Mouse (Mus musculus) midbrain, postnatal 0 days (tissue): ENCODE results near the gene Slc25a19. TPM values are rescaled to one million over a fixed set of nuclear protein-coding genes. Genes with fewer than 3 reads are reported as not detected.

Source experiments
- ATAC-seq: fragments of 200-750 bp; cut with Nextera tagmentation; 2 replicates; pipeline ENCODE4 v1.8.0; 2017; ENCODE audit warnings: moderate number of reproducible peaks, mild to moderate bottlenecking, moderate TSS enrichment, moderate library complexity; ENCODE audit not compliant: low FRiP score
- DNase-seq: peaks from one replicate; pipeline ENCODE4 v3.0.0-alpha.2; 2015; ENCODE audit warnings: low spot score
- H3K27ac ChIP-seq: fragments of 300-500 bp; sonication (generic); 2 replicates; pipeline ENCODE4 v1.5.1; 2014; ENCODE audit warnings: low read depth, mild to moderate bottlenecking, low read length, mixed read lengths
- H3K27me3 ChIP-seq: fragments of 300-500 bp; sonication (generic); 2 replicates; pipeline ENCODE4 v1.6.1; 2014; ENCODE audit warnings: low read length, control low read depth, mixed read lengths; ENCODE audit not compliant: insufficient read depth
- H3K36me3 ChIP-seq: fragments of 300-500 bp; sonication (generic); 2 replicates; pipeline ENCODE4 v1.6.1; 2014; ENCODE audit warnings: low read length, control low read depth, mixed read lengths; ENCODE audit not compliant: insufficient read depth
- H3K4me1 ChIP-seq: fragments of 300-500 bp; sonication (generic); 2 replicates; pipeline ENCODE4 v1.6.1; 2014; ENCODE audit warnings: mild to moderate bottlenecking, control low read depth, antibody characterized with exemption, low read length, mixed read lengths; ENCODE audit not compliant: insufficient read depth
- H3K4me2 ChIP-seq: fragments of 300-500 bp; sonication (generic); 2 replicates; pipeline ENCODE4 v1.6.1; 2014; ENCODE audit warnings: low read depth, mild to moderate bottlenecking, low read length, mixed read lengths; ENCODE audit not compliant: poor library complexity, severe bottlenecking
- H3K4me3 ChIP-seq: fragments of 300-500 bp; sonication (generic); 2 replicates; pipeline ENCODE4 v1.5.1; 2014; ENCODE audit warnings: low read depth, mild to moderate bottlenecking, low read length, moderate library complexity
- H3K9ac ChIP-seq: fragments of 300-500 bp; sonication (generic); replicated peaks from 2 replicates; pipeline ENCODE4 v1.6.1; 2014; ENCODE audit warnings: mild to moderate bottlenecking, low read length, moderate library complexity, mixed read lengths; ENCODE audit not compliant: poor library complexity, severe bottlenecking
- H3K9me3 ChIP-seq: fragments of 300-500 bp; sonication (generic); 2 replicates; pipeline ENCODE4 v1.6.1; 2016; ENCODE audit warnings: low read length, control low read depth
- CTCF ChIP-seq: IDR thresholded peaks from 2 replicates; pipeline ENCODE4 v1.5.1; 2016; ENCODE audit warnings: antibody characterized with exemption, mild to moderate bottlenecking
- WGBS: fragments of 180-500 bp; shearing (Covaris S2); extraction: QIAGEN DNeasy Blood & Tissue Kit; methylation state at CpG from one replicate; pipeline ENCODE4 v1.1.7; 2014; 5-methylcytosine and 5-hydroxymethylcytosine counted together
- polyA plus RNA-seq: library from polyadenylated mRNA; unstranded; fragments of >200 nt; fragmentation: Nextera tagmentation; extraction: Ambion mirVana; gene quantifications from 2 replicates; pipeline ENCODE4 v1.2.1, GENCODE M21; 2015
- total RNA-seq: library from RNA; depleted of rRNA; stranded (reverse); fragments of >200 nt; gene quantifications from 2 replicates; pipeline ENCODE4 v1.2.3, GENCODE M21; 2014; rRNA removed

Slc25a19 gene
- total RNA-seq (33.7 and 35.7 TPM in 2 replicates), polyA plus RNA-seq (44.9 and 49.6 TPM in 2 replicates)

DNA sequence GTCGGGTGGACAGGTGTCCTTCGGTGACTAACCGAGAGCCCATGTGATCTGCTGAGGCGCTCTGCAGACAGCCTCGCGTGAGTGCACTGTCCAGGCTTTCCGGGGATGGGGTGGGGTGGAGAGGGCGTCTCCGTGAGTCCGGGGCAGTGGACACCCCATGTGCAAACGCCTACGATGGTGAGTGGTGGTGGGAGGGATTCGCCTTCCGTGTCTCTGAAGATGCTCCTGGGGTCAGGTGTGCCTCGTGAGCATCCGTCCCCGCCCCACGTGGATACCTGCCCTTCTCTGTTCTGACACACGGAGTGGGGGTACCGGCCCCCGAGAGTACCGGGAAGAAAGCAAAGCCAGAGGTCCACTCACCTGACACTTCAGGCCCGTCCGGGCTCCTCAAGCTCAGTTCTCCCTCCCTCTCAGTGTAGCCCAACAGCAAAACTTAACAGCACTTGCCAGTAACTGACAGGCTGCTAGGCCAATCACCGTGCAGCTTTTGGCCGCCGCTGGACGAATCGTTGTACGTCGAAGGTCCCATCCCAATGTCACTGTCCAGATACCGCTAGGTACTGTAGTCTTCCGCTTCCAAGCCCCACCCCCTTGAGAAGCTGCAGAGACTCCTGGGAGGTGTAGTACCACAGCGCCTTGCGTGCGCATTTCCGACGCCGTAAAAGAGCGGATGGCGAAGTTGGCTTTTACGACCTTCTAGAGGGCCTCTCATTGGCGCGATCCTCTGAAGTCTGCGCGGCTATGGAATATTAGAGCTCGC, at the start of gene Slc25a19:
Gene Slc25a19, minus strand, starts transcription at position 591 of the 760 bp plus-strand sequence.
- WGBS, result under 1% methylated on average over 47 of the region's 47 CpGs
- Histone ChIP-seq H3K27me3 (no peaks in the 10 kb centered on the region), H3K9me3 (no peaks in the 10 kb centered on the region), H3K4me1 (peaks cover 4% of the 10 kb centered on the region), H3K9ac (peak within 1 kb of the TSS; percentile 70), H3K27ac (peak within 1 kb of the TSS; percentile 51), H3K4me3 (peak within 1 kb of the TSS; percentile 71), H3K36me3 (peaks cover 2% of the 10 kb centered on the region), H3K4me2 (peak within 1 kb of the TSS; percentile 82)
- ATAC-seq (peak; percentile 99), DNase-seq (peak; percentile 100)
- TF ChIP-seq CTCF, result no peak

- ATAC-seq, result no peak
- H3K9me3 ChIP-seq, result no peaks in the 10 kb centered on the region
Observed at GRCm38 (mm10) chr11:115677511-115677910, 49.4 kb upstream of the Slc25a19 start.

GRCm38 (mm10) chr11:115676738-115677137, 48.6 kb upstream of the Slc25a19 start:
- Histone ChIP-seq H3K9ac (no peak overlapping the region), H3K9me3 (no peaks in the 10 kb centered on the region), H3K27me3 (no peaks in the 10 kb centered on the region), H3K4me3 (no peak overlapping the region), H3K4me2 (no peak overlapping the region), H3K36me3 (0 out of 2 replicates have a peak, but pooled peaks cover 4% of the 10 kb centered on the region), H3K27ac (no peak overlapping the region), H3K4me1 (peaks cover 3% of the 10 kb centered on the region; the same call in 1 of the 2 replicates)
- DNase-seq (no peak), ATAC-seq (no peak)
- TF ChIP-seq CTCF, result no peak
- 91% methylated on average over 8 of the region's 8 CpGs for WGBS

More at GRCm38 (mm10) chr11:115677511-115677910, 49.4 kb upstream of the Slc25a19 start:
- no peak for TF ChIP-seq CTCF
- Histone ChIP-seq H3K27ac (no peak overlapping the region), H3K27me3 (no peaks in the 10 kb centered on the region), H3K9ac (no peak overlapping the region), H3K4me1 (peaks cover 3% of the 10 kb centered on the region; the same call in 1 of the 2 replicates), H3K4me2 (no peak overlapping the region), H3K36me3 (peaks cover 6% of the 10 kb centered on the region), H3K4me3 (no peak overlapping the region)
- 97% methylated on average over 3 of the region's 3 CpGs for WGBS
- no peak for DNase-seq

DNA sequence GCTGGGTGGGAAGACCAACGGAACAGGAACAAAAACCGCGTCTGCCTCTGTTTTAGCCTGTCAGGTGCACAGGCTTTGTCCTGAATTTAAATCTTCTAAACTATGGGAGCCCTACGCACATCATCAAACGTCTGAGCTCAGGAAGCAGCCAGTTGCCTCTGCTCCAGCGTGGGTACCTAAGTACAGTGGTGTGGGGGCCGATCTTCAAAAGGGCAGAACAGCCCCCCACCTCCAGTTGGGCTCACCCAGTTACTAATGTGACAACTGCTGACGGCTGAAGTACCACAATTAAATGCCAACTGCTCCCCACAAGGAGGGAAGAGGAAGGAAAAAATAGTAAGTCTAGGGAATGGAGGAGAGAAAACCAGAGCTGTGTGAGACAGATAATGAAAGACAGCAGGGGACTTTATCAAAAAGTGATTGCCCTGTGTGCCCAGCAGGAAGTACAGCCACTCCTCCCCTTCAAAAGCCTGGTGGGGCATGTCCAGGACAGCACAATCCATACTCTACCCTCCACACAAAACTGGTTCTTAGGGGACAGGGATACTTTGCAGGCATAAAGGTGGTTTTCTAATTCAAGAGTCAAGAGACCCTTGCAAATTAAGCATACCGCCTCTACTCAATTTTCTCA, 46.3 kb upstream of the Slc25a19 start:
- no peak for ATAC-seq
- no peak overlapping the region for H3K4me2 ChIP-seq
- no peaks in the 10 kb centered on the region for H3K9me3 ChIP-seq
- peaks cover 3% of the 10 kb centered on the region; the same call in 1 of the 2 replicates for H3K4me1 ChIP-seq
- TF ChIP-seq CTCF, result no peak
- H3K27me3 ChIP-seq, result no peaks in the 10 kb centered on the region
- DNase-seq, result no peak
- H3K36me3 ChIP-seq, result 0 out of 2 replicates have a peak, but pooled peaks cover 4% of the 10 kb centered on the region
- no peak overlapping the region for H3K27ac ChIP-seq
- no peak overlapping the region for H3K4me3 ChIP-seq
- H3K9ac ChIP-seq, result no peak overlapping the region
- WGBS, result 57% methylated on average over 9 of the region's 9 CpGs

DNA sequence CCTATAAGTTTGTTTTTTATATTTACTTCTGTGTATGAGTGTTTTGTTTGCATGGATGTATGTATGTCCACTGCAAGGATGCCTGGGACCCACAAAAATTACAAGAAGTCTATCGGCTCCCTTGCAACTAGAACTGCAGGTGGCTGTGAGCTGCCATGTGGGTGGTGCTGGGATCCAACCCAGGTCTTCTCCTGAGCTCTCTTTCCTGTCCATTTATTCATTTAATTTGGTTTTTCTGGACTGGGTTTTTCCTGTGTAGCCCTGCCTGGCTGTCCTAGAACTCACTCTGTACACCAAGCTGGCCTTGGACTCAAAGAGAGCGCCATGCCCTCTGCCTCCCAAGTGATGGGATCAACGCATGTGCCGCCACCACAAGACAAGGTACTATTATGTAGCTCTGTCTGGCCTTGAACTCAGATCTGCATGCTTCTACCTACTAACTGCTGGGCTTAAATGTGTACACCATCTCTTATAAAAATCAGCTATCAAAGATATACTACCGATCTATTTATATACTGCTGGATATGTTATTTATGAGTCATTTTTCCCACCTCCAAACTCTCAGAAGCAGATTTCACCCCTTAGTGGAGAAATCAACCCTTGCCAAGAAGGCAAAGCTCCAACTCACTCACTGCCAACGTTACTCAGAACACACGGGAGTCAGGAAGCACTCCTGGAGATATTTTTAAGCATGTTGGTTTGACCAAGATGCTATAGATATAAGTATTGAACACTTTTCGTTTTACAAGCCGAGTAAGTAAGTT, 45.6 kb upstream of the Slc25a19 start:
- Histone ChIP-seq H3K27me3 (no peaks in the 10 kb centered on the region), H3K4me3 (no peak overlapping the region), H3K4me1 (peaks cover 3% of the 10 kb centered on the region; the same call in 1 of the 2 replicates), H3K9me3 (no peaks in the 10 kb centered on the region), H3K36me3 (0 out of 2 replicates have a peak, but pooled peaks cover 4% of the 10 kb centered on the region), H3K27ac (no peak overlapping the region), H3K4me2 (no peak overlapping the region), H3K9ac (no peak overlapping the region)
- DNase-seq, result no peak
- no peak for TF ChIP-seq CTCF
- WGBS, result 78% methylated on average over 9 of the region's 9 CpGs
- no peak for ATAC-seq
